Mouse (Mus musculus) forebrain, postnatal 0 days (tissue): ENCODE measurements around the gene Limk1. TPM values are rescaled to one million over a fixed set of nuclear protein-coding genes. Genes with fewer than 3 reads are reported as not detected.

Experiments
- ATAC-seq: fragments of 200-750 bp; cut with Nextera tagmentation; 2 replicates; pipeline ENCODE4 v1.8.0; 2017; ENCODE audit warnings: mild to moderate bottlenecking, moderate library complexity
- DNase-seq: peaks from one replicate; pipeline ENCODE4 v3.0.0-alpha.2; 2015
- H3K27ac ChIP-seq: fragments of 300-500 bp; sonication (generic); 2 replicates; pipeline ENCODE4 v1.5.1; 2014; ENCODE audit warnings: low read depth, mild to moderate bottlenecking, antibody characterized with exemption, low read length, moderate library complexity, mixed read lengths
- H3K27me3 ChIP-seq: fragments of 300-500 bp; sonication (generic); 2 replicates; pipeline ENCODE4 v1.6.1; 2014; ENCODE audit warnings: mild to moderate bottlenecking, low read length, mixed read lengths; ENCODE audit not compliant: insufficient read depth
- H3K36me3 ChIP-seq: fragments of 300-500 bp; sonication (generic); 2 replicates; pipeline ENCODE4 v1.6.1; 2014; ENCODE audit warnings: mild to moderate bottlenecking, moderate library complexity; ENCODE audit not compliant: insufficient read depth
- H3K4me1 ChIP-seq: fragments of 300-500 bp; sonication (generic); 2 replicates; pipeline ENCODE4 v1.6.1; 2014; ENCODE audit warnings: antibody characterized with exemption; ENCODE audit not compliant: insufficient read depth
- H3K4me2 ChIP-seq: fragments of 300-500 bp; sonication (generic); 2 replicates; pipeline ENCODE4 v1.6.1; 2014; ENCODE audit warnings: low read depth, mild to moderate bottlenecking, moderate library complexity
- H3K4me3 ChIP-seq: fragments of 300-500 bp; sonication (generic); 2 replicates; pipeline ENCODE4 v1.5.1; 2014; ENCODE audit warnings: low read depth, low read length, mixed read lengths
- H3K9ac ChIP-seq: fragments of 300-500 bp; sonication (generic); 2 replicates; pipeline ENCODE4 v1.6.1; 2014; ENCODE audit warnings: mild to moderate bottlenecking
- H3K9me3 ChIP-seq: fragments of 300-500 bp; sonication (generic); 2 replicates; pipeline ENCODE4 v1.6.1; 2016; ENCODE audit warnings: low read length
- CTCF ChIP-seq: sonication (generic); IDR thresholded peaks from 2 replicates; pipeline ENCODE4 v1.5.1; 2016; ENCODE audit warnings: antibody characterized with exemption, control low read depth, low read depth
- WGBS: fragments of 180-500 bp; shearing (Covaris S2); extraction: QIAGEN DNeasy Blood & Tissue Kit; methylation state at CpG from one replicate; pipeline ENCODE4 v1.1.7; 2014; 5-methylcytosine and 5-hydroxymethylcytosine counted together
- polyA plus RNA-seq: library from polyadenylated mRNA; unstranded; fragments of >200 nt; fragmentation: Nextera tagmentation; extraction: Ambion mirVana; gene quantifications from 2 replicates; pipeline ENCODE4 v1.2.1, GENCODE M21; 2015
- total RNA-seq: library from RNA; depleted of rRNA; stranded (reverse); fragments of >200 nt; gene quantifications from 2 replicates; pipeline ENCODE4 v1.2.3, GENCODE M21; 2014

The Limk1 gene
- total and polyA plus RNA-seq, 2 experiments from 2014 or later: 11.4 to 44.5 TPM

GRCm38 (mm10) chr5:134725299-134725698 is 36.9 kb upstream of the Limk1 start:
- H3K36me3 ChIP-seq: no peaks in the 10 kb centered on the region
- H3K27me3 ChIP-seq: no peaks in the 10 kb centered on the region
- H3K9me3 ChIP-seq: no peaks in the 10 kb centered on the region
- H3K4me3 ChIP-seq: no peak overlapping the region
- 73% methylated on average over 4 of the region's 4 CpGs for WGBS
- no peaks in the 10 kb centered on the region for H3K4me1 ChIP-seq
- H3K27ac ChIP-seq: no peak overlapping the region
- no peak overlapping the region for H3K9ac ChIP-seq
- H3K4me2 ChIP-seq: no peak overlapping the region
- DNase-seq (no peak), ATAC-seq (no peak)
- no peak for TF ChIP-seq CTCF

DNA sequence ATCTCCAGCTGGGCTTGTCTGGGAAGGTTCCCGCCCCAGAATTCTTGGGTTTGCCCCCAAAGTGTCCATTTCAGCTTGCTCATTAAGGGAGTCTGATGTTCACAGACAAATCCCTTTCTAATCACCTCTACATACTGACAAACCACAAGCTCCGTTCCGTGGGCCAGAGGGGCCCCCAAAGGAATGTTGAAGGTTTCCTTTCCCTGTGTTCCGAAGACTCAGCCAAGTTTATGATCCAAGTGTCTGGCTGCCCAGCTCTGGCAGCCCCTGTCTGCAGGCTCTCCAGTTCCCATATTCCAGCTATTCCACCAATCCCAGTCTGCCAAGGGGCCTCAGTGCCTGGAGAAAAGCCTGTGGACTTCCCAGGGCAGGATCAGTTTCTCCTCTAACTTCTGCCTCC is 31.7 kb upstream of the Limk1 start:
- no peaks in the 10 kb centered on the region for H3K9me3 ChIP-seq
- no peaks in the 10 kb centered on the region for H3K4me1 ChIP-seq
- no peaks in the 10 kb centered on the region for H3K27me3 ChIP-seq
- H3K9ac ChIP-seq: no peak overlapping the region
- no peak overlapping the region for H3K4me2 ChIP-seq
- H3K36me3 ChIP-seq: no peaks in the 10 kb centered on the region
- DNase-seq: no peak
- no peak for ATAC-seq
- TF ChIP-seq CTCF: no peak
- H3K4me3 ChIP-seq: no peak overlapping the region
- WGBS: 50% methylated on average over 4 of the region's 4 CpGs
- H3K27ac ChIP-seq: no peak overlapping the region

DNA sequence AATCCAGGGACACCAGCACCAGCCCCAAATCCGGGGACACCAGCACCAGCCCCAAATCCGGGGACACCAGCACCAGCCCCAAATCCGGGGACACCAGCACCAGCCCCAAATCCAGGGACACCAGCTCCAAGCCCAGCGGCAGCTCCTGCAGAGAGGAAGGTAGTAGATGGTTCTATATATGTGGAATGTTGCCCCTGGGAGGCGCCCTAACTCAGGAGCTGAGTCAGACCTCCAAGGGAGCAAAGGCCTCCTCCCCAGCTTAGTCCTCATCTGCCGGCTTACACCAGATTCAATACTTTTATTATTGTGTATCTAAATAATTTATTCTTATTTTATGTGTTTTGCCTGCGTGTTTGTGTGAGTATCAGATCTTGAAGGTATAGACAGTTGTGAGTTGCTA is 22.7 kb upstream of the Limk1 start:
- 71% methylated on average over 7 of the region's 7 CpGs for WGBS
- H3K9ac ChIP-seq: no peak overlapping the region
- no peaks in the 10 kb centered on the region for H3K36me3 ChIP-seq
- no peak overlapping the region for H3K27ac ChIP-seq
- H3K9me3 ChIP-seq: no peaks in the 10 kb centered on the region
- no peak for ATAC-seq
- no peak for DNase-seq
- H3K4me2 ChIP-seq: no peak overlapping the region
- no peaks in the 10 kb centered on the region for H3K27me3 ChIP-seq
- H3K4me3 ChIP-seq: no peak overlapping the region
- no peaks in the 10 kb centered on the region for H3K4me1 ChIP-seq
- TF ChIP-seq CTCF: no peak

DNA sequence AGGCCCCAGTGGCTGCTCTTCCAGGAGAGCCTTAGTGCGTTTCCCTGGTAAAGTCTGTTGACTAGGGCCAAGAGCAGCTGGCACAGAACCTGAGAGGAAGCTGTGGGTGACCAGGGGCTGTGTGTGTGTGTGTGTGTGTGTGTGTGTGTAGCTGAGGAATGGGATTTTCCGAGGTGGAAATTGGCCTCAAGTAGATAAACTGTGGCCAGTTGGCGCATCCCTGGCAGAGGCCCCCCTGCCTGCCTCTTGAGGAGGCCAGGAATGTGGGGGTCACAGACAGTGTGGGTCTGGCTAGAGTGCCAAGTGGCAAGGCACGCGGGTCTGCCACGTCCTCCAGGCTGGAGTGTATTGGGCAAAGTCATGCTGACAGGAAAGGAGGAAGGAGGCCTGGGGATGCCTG is 20.9 kb upstream of the Limk1 start:
- TF ChIP-seq CTCF: no peak
- no peaks in the 10 kb centered on the region for H3K27me3 ChIP-seq
- H3K4me2 ChIP-seq: no peak overlapping the region
- H3K4me1 ChIP-seq: no peaks in the 10 kb centered on the region
- H3K36me3 ChIP-seq: no peaks in the 10 kb centered on the region
- DNase-seq: no peak
- 49% methylated on average over 6 of the region's 6 CpGs for WGBS
- no peak overlapping the region for H3K4me3 ChIP-seq
- H3K27ac ChIP-seq: no peak overlapping the region
- no peak overlapping the region for H3K9ac ChIP-seq
- ATAC-seq: no peak; the same call in 1 of the 2 replicates
- H3K9me3 ChIP-seq: no peaks in the 10 kb centered on the region

GRCm38 (mm10) chr5:134704157-134704556 is 15.8 kb upstream of the Limk1 start:
- no peak overlapping the region for H3K9ac ChIP-seq
- peak; percentile 63; the same call in 1 of the 2 replicates for ATAC-seq
- peak; percentile 76 for DNase-seq
- no peaks in the 10 kb centered on the region for H3K36me3 ChIP-seq
- H3K4me1 ChIP-seq: no peaks in the 10 kb centered on the region
- no peak overlapping the region for H3K27ac ChIP-seq
- H3K9me3 ChIP-seq: no peaks in the 10 kb centered on the region
- TF ChIP-seq CTCF: peak; percentile 86
- H3K4me3 ChIP-seq: no peak overlapping the region
- H3K4me2 ChIP-seq: no peak overlapping the region
- H3K27me3 ChIP-seq: no peaks in the 10 kb centered on the region

GRCm38 (mm10) chr5:134695539-134695938 is 7.1 kb upstream of the Limk1 start:
- no peak for DNase-seq

DNA sequence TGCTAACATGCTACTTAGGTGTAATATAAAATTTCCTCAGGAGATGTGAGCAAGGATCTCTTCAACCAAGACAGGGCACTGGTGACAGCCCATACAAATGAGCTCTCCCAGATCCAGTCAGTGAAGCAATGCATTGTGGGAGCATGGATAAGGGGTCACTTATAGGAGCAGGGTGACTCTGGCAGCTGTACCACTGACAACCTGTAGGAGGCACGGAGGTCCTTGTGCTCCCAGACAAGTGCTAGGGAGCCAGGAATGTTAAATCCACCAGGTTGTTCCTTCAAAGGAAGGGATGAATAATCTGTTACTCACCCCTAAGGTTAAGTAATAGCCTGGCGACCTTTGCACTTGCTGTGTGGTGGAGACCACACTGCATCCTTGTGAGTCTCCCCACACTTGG is 6.7 kb upstream of the Limk1 start:
- ATAC-seq (no peak), DNase-seq (no peak)
- H3K27ac ChIP-seq: no peak overlapping the region
- no peaks in the 10 kb centered on the region for H3K4me1 ChIP-seq
- H3K9me3 ChIP-seq: no peaks in the 10 kb centered on the region
- H3K9ac ChIP-seq: no peak overlapping the region
- TF ChIP-seq CTCF: 0 out of 2 replicates have a peak, but pooled peaks have one; percentile 11
- H3K36me3 ChIP-seq: no peaks in the 10 kb centered on the region
- no peak overlapping the region for H3K4me3 ChIP-seq
- WGBS: 10% methylated on average over 2 of the region's 2 CpGs
- H3K4me2 ChIP-seq: no peak overlapping the region
- no peaks in the 10 kb centered on the region for H3K27me3 ChIP-seq

More at GRCm38 (mm10) chr5:134695539-134695938, 7.1 kb upstream of the Limk1 start:
- Histone ChIP-seq H3K36me3 (no peaks in the 10 kb centered on the region), H3K4me3 (no peak overlapping the region), H3K4me2 (no peak overlapping the region), H3K9me3 (no peaks in the 10 kb centered on the region), H3K9ac (no peak overlapping the region), H3K4me1 (no peaks in the 10 kb centered on the region), H3K27ac (no peak overlapping the region), H3K27me3 (no peaks in the 10 kb centered on the region)
- no peak for TF ChIP-seq CTCF
- ATAC-seq: no peak
- WGBS: 85% methylated on average over 2 of the region's 2 CpGs

GRCm38 (mm10) chr5:134692704-134693103 is 4.3 kb upstream of the Limk1 start:
- no peak for TF ChIP-seq CTCF
- WGBS: 84% methylated on average over 1 of the region's 1 CpGs
- H3K27me3 ChIP-seq: no peaks in the 10 kb centered on the region
- H3K4me1 ChIP-seq: no peaks in the 10 kb centered on the region
- ATAC-seq (no peak), DNase-seq (no peak)
- no peaks in the 10 kb centered on the region for H3K36me3 ChIP-seq
- no peak overlapping the region for H3K27ac ChIP-seq
- H3K4me2 ChIP-seq: no peak overlapping the region
- H3K9me3 ChIP-seq: no peaks in the 10 kb centered on the region
- no peak overlapping the region for H3K4me3 ChIP-seq
- H3K9ac ChIP-seq: no peak overlapping the region
